Mouse (Mus musculus) intestine, postnatal 0 days (tissue): ENCODE results near the gene Abl1. TPM values are rescaled to one million over a fixed set of nuclear protein-coding genes. Genes with fewer than 3 reads are reported as not detected.
"Not testable (repeated sequence)": the region's sequence is repeated elsewhere in the genome, so short reads cannot be mapped to it uniquely, and the experiment has no call there.

Experiments
- ATAC-seq: fragments of 200-750 bp; cut with Nextera tagmentation; 2 replicates; pipeline ENCODE4 v1.8.0; 2017; ENCODE audit warnings: mild to moderate bottlenecking, moderate TSS enrichment, moderate library complexity
- H3K27ac ChIP-seq: fragments of 300-500 bp; sonication (generic); 2 replicates; pipeline ENCODE4 v1.5.1; 2014; ENCODE audit warnings: mild to moderate bottlenecking, low read depth, low read length, moderate library complexity
- H3K27me3 ChIP-seq: fragments of 300-500 bp; sonication (generic); replicated peaks from 2 replicates; pipeline ENCODE4 v1.6.1; 2014; ENCODE audit warnings: low read length, mixed read lengths; ENCODE audit not compliant: control insufficient read depth, insufficient read depth
- H3K36me3 ChIP-seq: fragments of 300-500 bp; sonication (generic); 2 replicates; pipeline ENCODE4 v1.6.1; 2014; ENCODE audit warnings: mild to moderate bottlenecking, moderate library complexity; ENCODE audit not compliant: control insufficient read depth, insufficient read depth
- H3K4me1 ChIP-seq: fragments of 300-500 bp; sonication (generic); replicated peaks from 2 replicates; pipeline ENCODE4 v1.6.1; 2014; ENCODE audit warnings: antibody characterized with exemption, low read length, mixed read lengths; ENCODE audit not compliant: control insufficient read depth, insufficient read depth
- H3K4me2 ChIP-seq: fragments of 300-500 bp; sonication (generic); replicated peaks from 2 replicates; pipeline ENCODE4 v1.6.1; 2014; ENCODE audit warnings: low read depth, mild to moderate bottlenecking, moderate library complexity
- H3K4me3 ChIP-seq: fragments of 300-500 bp; sonication (generic); 2 replicates; pipeline ENCODE4 v1.5.1; 2014; ENCODE audit warnings: low read depth, low read length
- H3K9ac ChIP-seq: fragments of 300-500 bp; sonication (generic); 2 replicates; pipeline ENCODE4 v1.6.1; 2014; ENCODE audit warnings: mild to moderate bottlenecking, low read depth, low read length
- H3K9me3 ChIP-seq: fragments of 300-500 bp; sonication (generic); 2 replicates; pipeline ENCODE4 v1.6.1; 2016; ENCODE audit warnings: mixed run types; ENCODE audit not compliant: control insufficient read depth
- CTCF ChIP-seq: sonication (generic); IDR thresholded peaks from 2 replicates; pipeline ENCODE4 v1.5.1; 2016; ENCODE audit warnings: low read depth, mild to moderate bottlenecking, control low read depth, antibody characterized with exemption, moderate library complexity
- WGBS: fragments of 180-500 bp; shearing (Covaris S2); extraction: QIAGEN DNeasy Blood & Tissue Kit; methylation state at CpG from one replicate; pipeline ENCODE4 v1.1.7; 2014; 5-methylcytosine and 5-hydroxymethylcytosine counted together
- polyA plus RNA-seq: library from polyadenylated mRNA; unstranded; fragments of >200 nt; fragmentation: Nextera tagmentation; extraction: Ambion mirVana; gene quantifications from 2 replicates; pipeline ENCODE4 v1.2.1, GENCODE M21; 2015

The Abl1 gene
- polyA plus RNA-seq, 1 experiment from 2014 or later, result 13.4 TPM

DNA sequence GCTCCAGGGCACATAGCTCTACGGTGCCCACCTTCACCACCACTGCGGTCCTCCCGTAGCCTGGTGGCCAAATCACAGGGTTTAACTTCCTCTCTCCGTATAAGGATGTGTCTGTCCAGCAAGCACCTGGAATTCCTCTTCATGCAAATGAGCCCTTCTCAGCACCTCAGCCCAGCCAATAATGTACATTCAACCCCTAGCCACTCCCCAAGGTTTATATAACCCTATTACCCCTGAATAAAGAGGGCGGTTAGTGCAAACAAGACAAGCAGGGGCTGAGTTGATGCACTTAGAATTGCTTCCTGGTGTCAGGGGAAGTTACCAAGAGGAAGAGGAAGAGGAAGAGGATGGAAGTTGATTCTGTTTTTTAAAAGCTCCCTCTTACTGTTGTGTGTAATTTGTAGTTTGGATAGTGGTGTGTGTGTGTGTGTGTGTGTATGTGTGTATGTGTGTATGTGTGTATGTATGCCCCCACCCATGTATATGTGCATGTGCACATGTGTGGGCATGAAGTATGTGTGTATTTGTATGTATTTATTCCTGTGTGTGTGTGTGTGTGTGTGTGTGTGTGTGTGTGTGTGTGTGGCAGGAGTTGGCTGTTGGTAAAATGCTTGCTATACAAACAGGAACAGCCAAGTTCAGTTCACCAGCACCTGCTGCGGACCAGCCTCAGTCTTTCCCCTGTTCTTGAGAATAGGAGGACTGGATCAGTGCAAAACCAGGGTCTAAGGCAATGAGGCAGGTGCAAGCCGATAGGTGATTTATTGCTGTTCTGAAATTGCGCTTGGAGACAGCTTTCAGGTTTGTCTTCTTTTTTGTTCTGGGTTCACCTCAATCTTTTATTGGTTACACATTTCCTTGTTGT, 25.0 kb upstream of the Abl1 start:
- Histone ChIP-seq H3K9me3 (no peaks in the 10 kb centered on the region), H3K4me1 (no peaks in the 10 kb centered on the region), H3K4me2 (no peak overlapping the region), H3K36me3 (no peaks in the 10 kb centered on the region), H3K9ac (no peak overlapping the region), H3K27ac (no peak overlapping the region), H3K4me3 (no peak overlapping the region), H3K27me3 (no peaks in the 10 kb centered on the region)
- WGBS, result 27% methylated on average over 8 of the region's 8 CpGs
- no peak for TF ChIP-seq CTCF
- ATAC-seq, result peak; percentile 89

DNA sequence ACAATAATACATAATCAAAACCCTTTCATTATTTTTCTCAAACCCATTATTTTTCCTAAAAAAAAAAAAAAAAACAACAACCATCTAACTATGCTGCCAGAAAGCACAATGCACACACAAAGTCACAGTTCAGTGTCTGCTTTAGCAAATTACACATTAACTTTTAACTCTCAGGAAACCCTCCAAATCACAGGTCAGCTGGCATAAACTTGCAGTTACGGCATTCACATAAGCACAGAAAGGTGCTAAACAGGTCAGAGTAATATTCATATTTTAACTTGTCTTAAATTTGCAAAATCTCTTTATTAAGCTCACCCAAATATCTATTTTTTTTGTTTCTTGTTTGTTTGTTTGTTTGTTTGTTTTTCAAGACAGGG, 24.4 kb upstream of the Abl1 start:
- Histone ChIP-seq H3K4me1 (no peaks in the 10 kb centered on the region), H3K36me3 (no peaks in the 10 kb centered on the region), H3K27me3 (no peaks in the 10 kb centered on the region), H3K9ac (no peak overlapping the region), H3K27ac (no peak overlapping the region), H3K9me3 (no peaks in the 10 kb centered on the region), H3K4me2 (no peak overlapping the region), H3K4me3 (no peak overlapping the region)
- ATAC-seq, result no peak
- TF ChIP-seq CTCF, result no peak
- WGBS, result 45% methylated on average over 1 of the region's 1 CpGs

DNA sequence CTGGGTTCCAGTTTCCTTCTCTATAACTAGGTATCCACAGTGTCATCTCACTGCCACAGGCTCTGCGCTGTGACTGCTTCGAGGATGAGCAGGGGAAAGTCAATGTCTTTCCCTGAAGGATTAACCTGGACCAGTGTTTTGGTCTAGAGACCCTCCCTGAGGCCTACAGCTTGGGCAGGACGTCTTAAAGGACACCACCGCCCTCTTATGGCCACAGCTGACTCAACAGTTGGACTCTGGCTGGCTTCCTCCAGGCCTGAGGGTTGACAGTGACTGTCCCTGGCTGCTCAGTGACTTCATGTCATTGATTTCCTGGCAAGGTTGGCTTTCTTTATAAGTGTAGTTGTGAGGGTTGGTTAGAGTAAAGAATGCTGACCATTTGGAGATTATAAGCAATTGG, 20.8 kb upstream of the Abl1 start:
- Histone ChIP-seq H3K4me1 (no peaks in the 10 kb centered on the region), H3K27me3 (no peaks in the 10 kb centered on the region), H3K4me2 (no peak overlapping the region), H3K27ac (no peak overlapping the region), H3K9me3 (no peaks in the 10 kb centered on the region), H3K9ac (no peak overlapping the region), H3K4me3 (no peak overlapping the region), H3K36me3 (peaks cover 4% of the 10 kb centered on the region; the same call in 1 of the 2 replicates)
- ATAC-seq, result no peak
- WGBS, result 25% methylated on average over 4 of the region's 4 CpGs
- TF ChIP-seq CTCF, result peak; percentile 76

DNA sequence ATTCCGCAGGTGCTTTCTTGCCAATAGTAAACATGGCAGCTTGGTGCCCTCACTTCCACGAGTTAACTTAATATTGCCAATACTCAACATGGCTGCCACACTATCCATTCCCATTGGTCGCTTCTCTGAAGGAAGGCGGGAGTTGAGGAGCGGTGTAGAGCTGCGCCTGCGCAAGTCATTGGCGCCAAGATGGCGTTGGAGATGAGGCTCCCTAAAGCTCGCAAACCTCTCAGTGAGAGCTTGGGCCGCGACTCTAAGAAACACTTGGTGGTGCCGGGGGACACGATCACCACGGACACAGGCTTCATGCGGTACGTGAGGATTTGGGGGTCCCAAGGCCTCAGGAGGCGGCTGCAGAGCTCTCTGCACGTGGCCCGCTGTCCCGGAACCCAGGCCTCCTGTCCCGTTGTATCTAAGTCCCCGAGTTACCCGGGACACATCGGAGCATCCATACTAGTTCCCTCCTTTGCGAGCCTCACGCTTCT, 17.6 kb upstream of the Abl1 start, which contains the start of gene Exosc2:
TSS of gene Exosc2 (plus strand) at position 165 of the 485 bp plus-strand sequence.
- Histone ChIP-seq H3K4me2 (peak within 1 kb of the TSS; percentile 77), H3K4me1 (no peaks in the 10 kb centered on the region), H3K4me3 (peak within 1 kb of the TSS; percentile 68), H3K27ac (peak within 1 kb of the TSS; percentile 37; the same call in 1 of the 2 replicates), H3K9ac (peak within 1 kb of the TSS; percentile 49), H3K9me3 (no peaks in the 10 kb centered on the region), H3K36me3 (peaks cover 32% of the 10 kb centered on the region), H3K27me3 (no peaks in the 10 kb centered on the region)
- ATAC-seq, result peak; percentile 95
- no peak for TF ChIP-seq CTCF
- under 1% methylated on average over 27 of the region's 27 CpGs for WGBS

DNA sequence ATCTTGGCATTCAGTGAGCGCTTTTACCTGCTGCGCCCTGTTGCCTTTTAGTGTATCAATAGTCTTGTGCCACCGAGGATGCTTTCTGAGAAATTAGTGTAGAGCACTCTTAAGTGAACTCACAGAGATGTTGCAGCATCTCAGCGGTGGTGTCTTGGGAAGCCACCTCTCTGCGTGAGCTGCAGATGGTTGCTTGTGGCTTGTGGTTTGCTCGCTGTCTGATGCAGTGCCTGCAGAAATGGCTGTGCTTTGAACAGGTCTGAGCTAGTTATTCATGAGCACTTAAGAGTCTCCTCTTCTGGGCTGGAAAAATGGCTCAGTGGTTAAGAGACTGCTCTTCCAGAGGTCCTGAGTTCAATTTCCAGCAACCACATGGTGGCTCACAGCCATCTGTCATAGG, 9.5 kb upstream of the Abl1 start:
- no peaks in the 10 kb centered on the region for H3K9me3 ChIP-seq
- H3K9ac ChIP-seq, result no peak overlapping the region
- no peak overlapping the region for H3K4me2 ChIP-seq
- WGBS, result 96% methylated on average over 6 of the region's 6 CpGs
- no peaks in the 10 kb centered on the region for H3K4me1 ChIP-seq
- no peaks in the 10 kb centered on the region for H3K27me3 ChIP-seq
- H3K36me3 ChIP-seq, result peaks cover 62% of the 10 kb centered on the region
- no peak for ATAC-seq
- no peak overlapping the region for H3K4me3 ChIP-seq
- no peak overlapping the region for H3K27ac ChIP-seq
- no peak; the same call in 1 of the 2 replicates for TF ChIP-seq CTCF

DNA sequence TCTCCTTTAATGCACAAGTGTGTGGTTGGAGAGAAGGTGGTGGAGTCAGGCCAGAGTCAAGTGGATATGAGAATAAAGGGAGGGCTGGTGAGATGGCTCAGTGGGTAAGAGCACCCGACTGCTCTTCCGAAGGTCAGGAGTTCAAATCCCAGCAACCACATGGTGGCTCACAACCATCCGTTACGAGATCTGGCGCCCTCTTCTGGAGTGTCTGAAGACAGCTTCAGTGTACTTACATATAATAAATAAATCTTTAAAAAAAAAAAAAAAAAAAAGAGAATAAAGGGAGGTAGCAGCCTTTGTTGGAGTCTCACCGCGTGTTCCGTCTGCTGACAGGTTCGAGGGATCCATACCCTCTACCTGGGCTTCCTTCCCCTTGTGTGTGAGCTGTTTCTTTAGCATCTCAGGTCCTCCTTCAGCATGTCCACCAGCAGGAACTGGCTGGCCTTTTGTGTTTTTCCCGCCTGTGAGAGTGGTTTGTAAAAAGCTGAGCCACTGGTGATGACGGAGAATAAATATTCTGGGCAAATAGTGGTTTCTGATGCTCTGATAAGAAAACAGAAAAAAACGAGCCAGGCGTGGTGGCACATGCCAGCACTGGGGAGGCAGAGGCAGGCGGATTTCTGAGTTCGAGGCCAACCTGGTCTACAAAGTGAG, 7.0 kb upstream of the Abl1 start:
- H3K4me3 ChIP-seq, H3K27ac ChIP-seq, ATAC-seq, H3K4me1 ChIP-seq, H3K9ac ChIP-seq, H3K4me2 ChIP-seq, H3K27me3 ChIP-seq, H3K9me3 ChIP-seq: not testable (repeated sequence)
- TF ChIP-seq CTCF, result peak; percentile 44
- peaks cover 38% of the 10 kb centered on the region for H3K36me3 ChIP-seq
- 83% methylated on average over 15 of the region's 15 CpGs for WGBS
